Mouse (Mus musculus) erythroblast, embryonic 14.5 days (primary cell): ENCODE measurements around the gene Cse1l.

Experiments
- GATA1 ChIP-seq: IDR thresholded peaks from 2 replicates; pipeline ENCODE4 v1.6.1; 2012; ENCODE audit warnings: low read length, inconsistent platforms, mixed read lengths
- TAL1 ChIP-seq: IDR thresholded peaks from 3 replicates; pipeline ENCODE4 v1.6.1; 2012; ENCODE audit warnings: low read length, inconsistent platforms, mixed read lengths

GRCm38 (mm10) chr2:166892158-166892680, 13.6 kb upstream of the Cse1l start:
- TF ChIP-seq TAL1 (no peak), GATA1 (no peak)
